8 mouse cellular contexts compared by ENCODE assay signal in the genomic region with DNA sequence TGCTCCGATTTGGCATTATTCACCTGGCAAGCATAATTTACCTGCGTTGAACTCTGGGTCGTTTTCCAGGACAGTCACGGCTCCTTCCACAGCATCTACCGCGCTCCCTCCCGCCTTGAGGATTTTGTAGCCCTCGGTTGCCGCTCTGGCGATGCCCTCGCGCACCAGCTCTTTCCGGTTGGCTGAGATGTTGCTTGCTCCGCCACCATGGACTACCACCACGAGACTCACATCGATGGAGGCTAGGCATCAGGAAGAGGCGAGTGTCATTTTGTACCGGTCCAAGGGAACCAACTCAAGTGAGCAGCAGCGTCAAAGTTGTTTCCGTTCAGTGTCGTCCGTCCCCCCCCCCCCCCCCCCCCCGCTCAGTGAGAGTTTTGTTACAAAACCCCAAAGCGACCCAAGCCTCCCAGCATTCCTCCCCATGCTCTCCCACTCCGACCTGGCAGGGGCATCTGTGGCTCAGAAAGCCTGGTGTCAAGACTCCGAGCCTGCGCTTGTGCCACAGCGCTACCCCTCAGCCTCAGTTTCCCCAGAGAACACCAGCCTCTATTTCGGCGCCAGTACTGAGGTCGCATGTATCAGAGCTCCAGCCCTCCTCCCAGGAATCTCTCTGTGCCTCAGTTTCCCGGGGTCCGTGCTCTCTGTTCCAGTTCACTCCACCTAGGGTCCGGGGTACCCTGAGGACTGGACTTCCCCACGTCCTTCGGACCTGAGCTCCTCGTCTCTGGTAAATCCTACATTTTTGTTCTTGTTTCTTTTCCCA. TPM values are rescaled to one million over a fixed set of nuclear protein-coding genes. Genes with fewer than 3 reads are reported as not detected.
DNase-seq lines count a peak whose midpoint lies in the region; ATAC-seq and TF ChIP-seq lines count a peak whose summit lies in the region.

No protein-coding gene starts in this region.

- no peaks in the 10 kb centered on the region for H3K9me3 ChIP-seq in embryonic facial prominence, embryonic 15.5 days (replicated peaks)
- H3K9me3 ChIP-seq in hindbrain, embryonic 15.5 days: no peaks in the 10 kb centered on the region
- no peaks in the 10 kb centered on the region for H3K9me3 ChIP-seq in liver, embryonic 11.5 days (ENCODE audit: control insufficient read depth, low read length)

- 0 out of 2 replicates have a peak, but pooled peaks cover 2% of the 10 kb centered on the region for H3K4me1 ChIP-seq in heart, adult 2 months (ENCODE audit: control insufficient read depth, insufficient read depth, low read length)
- H3K4me1 ChIP-seq in embryonic facial prominence, embryonic 15.5 days: peaks cover 9% of the 10 kb centered on the region
- H3K4me1 ChIP-seq in hindbrain, embryonic 15.5 days (replicated peaks): peaks cover 20% of the 10 kb centered on the region; the same call in 1 of the 2 replicates
- H3K4me1 ChIP-seq in liver, embryonic 11.5 days (replicated peaks; ENCODE audit: control insufficient read depth, insufficient read depth, low read length): peaks cover 10% of the 10 kb centered on the region; the same call in 1 of the 2 replicates

- peaks cover 5% of the 10 kb centered on the region for H3K36me3 ChIP-seq in heart, adult 2 months (ENCODE audit: control insufficient read depth, insufficient read depth, low read length)
- H3K36me3 ChIP-seq in embryonic facial prominence, embryonic 15.5 days: no peaks in the 10 kb centered on the region
- H3K36me3 ChIP-seq in hindbrain, embryonic 15.5 days: no peaks in the 10 kb centered on the region
- H3K36me3 ChIP-seq in liver, embryonic 11.5 days (ENCODE audit: control insufficient read depth, insufficient read depth, low read length): no peaks in the 10 kb centered on the region
- H3K36me3 ChIP-seq in myocyte (ENCODE audit: control insufficient read depth, insufficient read depth): no peaks in the 10 kb centered on the region

- 1% methylated on average over 37 of the region's 37 CpGs for WGBS in heart, adult 2 months
- 1% methylated on average over 33 of the region's 37 CpGs for WGBS in embryonic facial prominence, embryonic 15.5 days
- under 1% methylated on average over 36 of the region's 37 CpGs for WGBS in hindbrain, embryonic 15.5 days
- WGBS in liver, embryonic 11.5 days: 2% methylated on average over 36 of the region's 37 CpGs

- no peak for TF ChIP-seq EP300 in heart, adult 2 months (IDR thresholded peaks at IDR 0.05; ENCODE audit: insufficient read depth, low read depth, low read length)

- no peak for TF ChIP-seq POLR2A in heart, adult 2 months (IDR thresholded peaks at IDR 0.05; ENCODE audit: insufficient read depth, low read depth, low read length)
- no peak for TF ChIP-seq POLR2A in myocyte (IDR thresholded peaks at IDR 0.05; ENCODE audit: insufficient read length, low read depth)

- H3ac ChIP-seq in myocyte (ENCODE audit: control insufficient read depth, insufficient read length): peak overlapping the region; percentile 5

- H3K4me3 ChIP-seq in heart, adult 2 months: peak overlapping the region; percentile 78
- H3K4me3 ChIP-seq in embryonic facial prominence, embryonic 15.5 days (replicated peaks): peak overlapping the region; percentile 71
- peak overlapping the region; percentile 87 for H3K4me3 ChIP-seq in hindbrain, embryonic 15.5 days
- H3K4me3 ChIP-seq in liver, embryonic 11.5 days (ENCODE audit: low read depth, low read length): peak overlapping the region; percentile 75
- peak overlapping the region; percentile 69 for H3K4me3 ChIP-seq in myocyte

- peak overlapping the region; percentile 98 for H3K4me2 ChIP-seq in embryonic facial prominence, embryonic 15.5 days (replicated peaks)
- peak overlapping the region; percentile 96 for H3K4me2 ChIP-seq in hindbrain, embryonic 15.5 days
- H3K4me2 ChIP-seq in liver, embryonic 11.5 days: peak overlapping the region; percentile 88
- H3K4me2 ChIP-seq in myocyte (ENCODE audit: low read depth): peak overlapping the region; percentile 100

- no peaks in the 10 kb centered on the region for H3K27me3 ChIP-seq in heart, adult 2 months (ENCODE audit: control insufficient read depth, insufficient read depth, low read length)
- no peaks in the 10 kb centered on the region for H3K27me3 ChIP-seq in embryonic facial prominence, embryonic 15.5 days
- no peaks in the 10 kb centered on the region for H3K27me3 ChIP-seq in hindbrain, embryonic 15.5 days
- no peaks in the 10 kb centered on the region for H3K27me3 ChIP-seq in liver, embryonic 11.5 days (replicated peaks; ENCODE audit: control insufficient read depth, insufficient read depth, low read length)
- peaks cover 4% of the 10 kb centered on the region for H3K27me3 ChIP-seq in myocyte (ENCODE audit: control insufficient read depth, insufficient read depth, insufficient read length)

- peak; percentile 45 for ATAC-seq in embryonic facial prominence, embryonic 15.5 days (ENCODE audit: insufficient number of reproducible peaks, low FRiP score, low TSS enrichment, low read depth)
- peak; percentile 83 for ATAC-seq in hindbrain, embryonic 15.5 days (ENCODE audit: low FRiP score, low read depth)
- peak; percentile 63 for ATAC-seq in liver, embryonic 11.5 days (replicated peaks; ENCODE audit: low FRiP score)

- intact Hi-C loops in heart, adult 2 months (cut with DNase I): no loop called here

- peak; percentile 27 to 40 for DNase-seq in heart, adult 2 months
- no peak for DNase-seq in heart, adult 9 months (ENCODE audit: low spot score in 2 of 2)
- peak; percentile 25 to 33 for DNase-seq in adrenal gland, postnatal 36 days
- DNase-seq in liver, embryonic 11.5 days (ENCODE audit: low spot score): peak; percentile 57
- DNase-seq in thymus, postnatal 0 days (ENCODE audit: low spot score): peak; percentile 49

- TF ChIP-seq CTCF in heart, adult 2 months (IDR thresholded peaks at IDR 0.05): no peak

- peak overlapping the region; percentile 79 for H3K27ac ChIP-seq in heart, adult 2 months
- 0 out of 2 replicates have a peak overlapping the region, but pooled peaks have one; percentile 17 for H3K27ac ChIP-seq in embryonic facial prominence, embryonic 15.5 days (replicated peaks)
- peak overlapping the region; percentile 83 for H3K27ac ChIP-seq in hindbrain, embryonic 15.5 days (replicated peaks)
- H3K27ac ChIP-seq in liver, embryonic 11.5 days (ENCODE audit: low read depth, low read length): no peak overlapping the region

- H3K9ac ChIP-seq in heart, adult 2 months (ENCODE audit: low read depth, low read length): peak overlapping the region; percentile 83
- H3K9ac ChIP-seq in embryonic facial prominence, embryonic 15.5 days: peak overlapping the region; percentile 54
- peak overlapping the region; percentile 80 for H3K9ac ChIP-seq in hindbrain, embryonic 15.5 days
- H3K9ac ChIP-seq in liver, embryonic 11.5 days (ENCODE audit: low read depth, low read length): peak overlapping the region; percentile 93

- no peaks in the 10 kb centered on the region for H3K79me2 ChIP-seq in heart, adult 2 months (replicated peaks; ENCODE audit: control insufficient read depth, insufficient read depth, low read length)
- H3K79me2 ChIP-seq in myocyte (ENCODE audit: control insufficient read depth, insufficient read depth): no peaks in the 10 kb centered on the region

TF ChIP-seq in myocyte, 11 proteins besides CTCF, POLR2A, EP300 and RAD21:
- TF ChIP-seq MYOG (IDR thresholded peaks at IDR 0.05; ENCODE audit: control insufficient read depth in 1 of 3, insufficient read depth in 1 of 3, insufficient read length in 2 of 3, low read depth in 2 of 3) (no peak), POLR2AphosphoS2 (IDR thresholded peaks at IDR 0.05; ENCODE audit: insufficient read length, low read depth) (no peak), REST (IDR thresholded peaks at IDR 0.05; ENCODE audit: insufficient read depth, insufficient read length) (no peak), CEBPB (IDR thresholded peaks at IDR 0.05; ENCODE audit: insufficient read depth, poor library complexity, severe bottlenecking) (no peak), MYOD1 (IDR thresholded peaks at IDR 0.05; ENCODE audit: control insufficient read depth in 1 of 3, insufficient read length in 2 of 3, low read depth in 2 of 3) (no peak), TCF12 (IDR thresholded peaks at IDR 0.05; ENCODE audit: insufficient read depth, poor library complexity, severe bottlenecking) (no peak), TCF3 (IDR thresholded peaks at IDR 0.05; ENCODE audit: insufficient read length, low read depth) (no peak), E2F4 (IDR thresholded peaks at IDR 0.05; ENCODE audit: insufficient read depth) (no peak), MAX (IDR thresholded peaks at IDR 0.05; ENCODE audit: low read depth) (no peak), SRF (IDR thresholded peaks at IDR 0.05; ENCODE audit: control insufficient read depth, insufficient read length, low read depth) (no peak), USF1 (IDR thresholded peaks at IDR 0.05; ENCODE audit: low read depth) (no peak)
TF ChIP-seq in myocyte: peak in this region for 0.

RNA-seq across cellular contexts. Expression of a gene that starts 0.5 kb away (rescaled TPM):
- 10 to 100 TPM; 28.2 to 31.1 TPM for total RNA-seq in heart, adult 2 months (2021)
- polyA plus RNA-seq in heart, adult 2 months (2012; rRNA removed): 8.8 and 11.5 TPM in 2 replicates
- 10 to 100 TPM; 10.7 to 11.7 TPM for total RNA-seq in adrenal gland, postnatal 36 days (2021)
- polyA plus RNA-seq in embryonic facial prominence, embryonic 15.5 days (2015; fragmentation: Nextera tagmentation; extraction: Ambion mirVana): 12.0 and 14.1 TPM in 2 replicates
- polyA plus RNA-seq in hindbrain, embryonic 15.5 days (2015; fragmentation: Nextera tagmentation; extraction: Ambion mirVana): 25.1 and 28.2 TPM in 2 replicates
- 21.2 and 25.1 TPM in 2 replicates for polyA plus RNA-seq in liver, embryonic 11.5 days (2014; fragmentation: Nextera tagmentation; extraction: Ambion mirVana)
- 5.0 TPM for polyA plus RNA-seq in myocyte (2012; fragmentation: generic; extraction: Trizol)
- 34.6 and 36.9 TPM in 2 replicates for polyA plus RNA-seq in thymus, postnatal 0 days (2015; fragmentation: Nextera tagmentation; extraction: Ambion mirVana)

RNA-seq across cellular contexts. Expression of a gene that starts 47.2 kb away (rescaled TPM):
- under 1 TPM in 1 of 2 experiments, not detected in 1; 0.73 TPM for total RNA-seq in heart, adult 2 months (2021)
- 0.50 and 2,957 TPM in 2 replicates for polyA plus RNA-seq in heart, adult 2 months (2012; rRNA removed)
- not detected for total RNA-seq in adrenal gland, postnatal 36 days (2021)
- polyA plus RNA-seq in embryonic facial prominence, embryonic 15.5 days (2015; fragmentation: Nextera tagmentation; extraction: Ambion mirVana): 1.3 and 1.4 TPM in 2 replicates
- not detected in 2 replicates for polyA plus RNA-seq in hindbrain, embryonic 15.5 days (2015; fragmentation: Nextera tagmentation; extraction: Ambion mirVana)
- polyA plus RNA-seq in liver, embryonic 11.5 days (2014; fragmentation: Nextera tagmentation; extraction: Ambion mirVana): not detected in 2 replicates
- polyA plus RNA-seq in myocyte (2012; fragmentation: generic; extraction: Trizol): not detected
- polyA plus RNA-seq in thymus, postnatal 0 days (2015; fragmentation: Nextera tagmentation; extraction: Ambion mirVana): 10.7 and 11.0 TPM in 2 replicates

Comparison
In these comparisons a context has a peak if more than half of its experiments do, and no peak if none do; other contexts are left out.
1. DNase-seq: peak in heart, adult 2 months (2 of 2), adrenal gland, postnatal 36 days (2 of 2), liver, embryonic 11.5 days (single experiment) and thymus, postnatal 0 days (single experiment); none in heart, adult 9 months (0 of 2).
2. Peak in every context shown above with its lines, with median percentiles within 50 percentile points of each other: H3K4me3 ChIP-seq, H3K9ac ChIP-seq, ATAC-seq and H3K4me2 ChIP-seq.